Mouse (Mus musculus) thymus, postnatal 10 days (tissue): ENCODE measurements around the gene Rccd1.

ENCODE experiments used
- DNase-seq, 2 experiments: peaks; one replicate each; pipeline ENCODE4 v3.0.0; 2021; ENCODE audit warnings: low spot score in 2 of 2

Rccd1 gene

DNA sequence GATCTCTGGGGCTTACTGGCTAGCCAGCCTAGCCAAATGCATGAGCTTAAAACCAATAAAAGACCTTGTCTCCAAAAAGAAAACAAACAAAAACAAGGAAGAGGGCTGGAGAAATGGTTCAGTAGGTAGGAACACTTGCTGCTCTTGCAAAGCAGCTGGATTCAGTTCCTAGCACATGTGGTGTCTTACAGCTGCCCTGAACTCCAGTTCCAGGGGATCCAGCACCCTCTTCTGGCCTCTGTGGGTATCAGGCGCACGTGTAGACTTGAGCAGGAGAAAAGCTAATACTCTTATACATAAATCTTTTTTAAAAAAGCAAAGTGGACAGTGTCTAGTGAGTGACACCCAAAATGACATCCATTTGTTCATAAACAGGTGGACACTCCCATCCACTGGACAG, 22.7 kb downstream of the Rccd1 start:
- DNase-seq, result no peak

DNA sequence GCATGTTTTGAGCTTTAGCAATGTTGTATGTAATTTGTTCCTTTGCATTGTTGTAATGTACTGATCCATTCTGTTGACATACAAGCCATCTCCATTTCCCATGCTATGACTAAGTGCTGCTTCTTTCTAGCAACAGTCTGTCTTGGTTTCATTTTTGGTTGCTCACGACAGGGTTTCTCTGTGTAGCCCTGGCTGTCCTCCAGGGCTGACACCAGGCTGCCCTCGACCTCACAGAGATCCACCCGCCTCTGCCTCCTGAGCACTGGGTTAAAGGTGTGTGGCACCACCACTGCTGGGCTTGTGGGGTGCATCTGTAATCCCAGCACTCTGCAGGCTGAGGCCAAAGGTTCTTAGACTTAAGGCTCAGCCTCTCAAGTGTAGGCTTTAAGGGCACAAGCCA, 24.7 kb downstream of the Rccd1 start:
- no peak for DNase-seq

DNA sequence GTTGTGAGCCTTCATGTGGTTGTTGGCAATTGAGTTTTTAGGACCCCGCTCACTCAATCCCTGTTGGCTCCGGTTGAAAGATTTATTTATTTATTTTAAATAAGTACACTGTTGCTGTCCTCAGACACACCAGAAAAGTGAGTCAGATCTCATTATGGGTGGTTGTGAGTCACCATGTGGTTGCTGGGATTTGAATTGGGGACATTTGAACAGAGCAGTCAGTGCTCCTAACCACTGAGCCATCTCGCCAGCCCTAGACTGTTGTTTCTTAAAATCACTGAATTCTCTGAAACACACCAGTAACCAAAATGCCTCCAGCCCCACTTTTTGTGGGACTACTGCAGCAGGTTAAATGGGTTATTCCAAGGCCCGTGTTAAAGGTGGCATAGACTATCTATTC, 25.5 kb downstream of the Rccd1 start:
- DNase-seq, result no peak

DNA sequence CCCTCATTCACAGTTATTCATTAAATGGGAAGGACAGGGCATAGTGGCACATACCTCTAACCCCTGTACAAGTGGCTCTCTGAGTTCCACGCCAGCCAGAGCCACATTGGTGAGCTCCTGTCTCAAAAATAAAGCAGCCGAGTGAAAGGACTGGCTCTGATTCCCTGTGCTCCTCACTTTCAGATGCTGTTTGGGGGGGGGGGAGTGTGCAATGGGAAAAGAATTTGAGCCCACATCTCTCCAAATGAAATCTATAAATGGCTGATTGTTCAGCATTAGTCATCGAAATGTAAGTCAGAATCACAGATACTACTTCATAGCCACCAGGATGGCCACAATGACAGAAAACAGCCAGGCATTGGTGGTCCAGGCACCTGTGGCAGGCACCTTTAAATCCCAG, 27.2 kb downstream of the Rccd1 start:
- DNase-seq, result no peak

DNA sequence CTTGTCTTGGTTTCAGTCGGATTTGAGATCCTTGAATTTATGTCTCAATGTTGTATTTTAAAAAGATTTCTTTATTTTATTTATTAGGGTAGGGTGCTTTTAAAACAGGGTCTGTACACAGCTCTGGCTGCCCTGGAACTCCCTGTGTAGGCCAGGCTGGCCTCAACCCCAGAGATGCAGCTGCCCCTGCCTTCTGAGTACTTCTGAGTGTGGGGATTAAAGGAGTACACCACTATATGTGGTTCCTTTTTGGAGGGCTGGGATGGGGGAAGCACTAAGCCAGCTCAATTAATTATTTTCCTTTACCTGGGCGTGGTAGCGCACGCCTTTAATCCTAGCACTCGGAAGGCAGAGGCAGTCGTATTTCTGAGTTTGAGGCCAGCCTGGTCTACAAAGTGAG, 27.8 kb downstream of the Rccd1 start:
- no peak for DNase-seq

DNA sequence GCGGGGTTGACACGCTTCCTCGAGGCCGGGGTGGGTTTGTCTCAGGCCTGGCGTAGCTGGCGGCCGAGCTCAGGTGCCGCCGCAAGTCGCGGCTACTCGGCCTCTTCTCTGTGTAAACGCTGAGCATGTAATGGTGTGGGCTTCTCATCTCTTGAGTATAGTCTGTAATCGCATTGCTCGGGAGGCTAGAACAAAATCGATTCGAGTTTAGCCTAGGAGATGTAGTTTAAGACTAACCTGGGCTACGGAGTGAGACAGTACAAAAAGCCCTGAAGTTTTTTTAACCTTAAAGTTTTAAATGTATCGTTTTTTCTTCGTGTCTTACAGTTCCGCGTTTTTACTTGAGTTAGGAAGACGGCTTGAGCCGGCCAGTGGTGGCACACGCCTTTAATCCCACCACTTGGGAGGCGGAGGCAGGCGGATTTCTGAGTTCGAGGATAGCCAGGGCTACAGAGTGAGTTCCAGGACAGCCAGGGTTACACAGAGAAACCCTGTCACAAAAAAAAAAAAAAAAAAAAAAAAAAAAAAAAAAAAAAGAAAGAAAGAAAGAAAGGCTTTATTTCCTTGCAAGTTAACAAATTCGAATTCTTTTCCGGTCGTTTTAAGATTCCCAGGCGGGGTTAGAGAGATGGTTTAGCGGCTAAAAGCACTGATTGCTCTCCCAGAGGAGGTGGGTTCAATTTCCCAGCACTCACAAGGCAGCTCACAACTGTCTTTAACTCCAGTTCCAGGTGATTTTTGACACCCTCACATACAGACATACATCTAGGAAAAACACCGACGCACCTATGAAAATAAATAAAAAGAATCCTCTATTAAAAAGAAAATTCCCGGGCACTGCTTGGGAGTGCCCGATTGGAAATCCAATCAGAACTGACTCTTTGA, 29.2 kb downstream of the Rccd1 start:
- DNase-seq, result no peak

DNA sequence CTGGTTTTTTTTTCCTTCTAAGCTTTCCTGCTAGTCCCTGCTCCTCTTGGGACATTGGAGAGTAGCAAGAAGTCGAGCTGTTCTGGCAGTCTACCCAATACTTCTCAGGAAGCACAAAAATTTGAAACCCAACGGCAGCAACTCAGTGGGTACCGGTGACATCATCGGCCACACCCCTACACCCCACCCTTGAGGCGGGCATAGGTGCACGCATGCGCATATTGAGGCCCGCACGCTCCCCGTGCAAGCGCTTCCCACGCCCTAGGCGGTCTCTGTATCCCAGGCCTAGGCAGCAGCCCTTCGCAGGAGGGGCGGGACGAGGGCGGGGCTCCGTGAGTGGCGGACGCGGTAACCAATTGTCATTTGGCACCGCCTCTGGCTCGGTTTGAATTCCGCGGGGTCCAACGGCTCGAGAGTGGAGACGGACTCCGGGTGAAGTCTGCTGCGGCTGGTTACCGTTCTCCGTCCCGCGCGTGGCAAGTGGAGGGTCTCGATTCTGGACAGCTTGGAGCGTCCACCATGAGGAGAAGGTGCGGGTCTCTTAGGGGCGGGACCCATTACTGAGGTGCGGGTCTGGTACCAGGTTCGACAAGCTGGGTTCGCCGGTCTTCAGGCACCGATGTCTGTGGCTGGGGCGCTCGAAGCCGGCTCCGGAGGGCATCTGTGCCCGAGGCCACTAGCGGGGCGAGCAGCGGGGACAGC, 30.0 kb downstream of the Rccd1 start, which contains the start of gene Prc1:
Gene Prc1, plus strand, starts transcription at position 389 of the 702 bp plus-strand sequence.
- peak; percentile 98 to 99 for DNase-seq

DNA sequence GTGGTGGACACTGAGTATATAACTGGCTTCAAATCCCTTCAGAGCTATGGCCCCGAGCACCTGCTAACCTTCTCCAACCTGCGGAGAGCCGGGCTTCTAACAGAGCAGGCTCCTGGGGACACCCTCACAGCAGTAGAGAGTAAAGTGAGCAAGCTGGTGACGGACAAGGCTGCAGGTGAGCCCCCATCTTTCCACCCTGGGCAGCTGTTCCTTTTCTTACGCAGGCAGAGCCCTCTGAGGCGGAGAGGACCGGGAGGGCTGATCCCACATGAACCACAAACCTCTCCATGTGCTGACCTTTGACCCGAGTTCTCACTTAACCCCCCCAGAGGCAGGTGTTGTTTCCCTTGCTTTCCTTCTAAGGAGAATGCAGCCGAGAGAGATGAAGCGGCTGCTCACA, 36.5 kb downstream of the Rccd1 start:
- no peak for DNase-seq

DNA sequence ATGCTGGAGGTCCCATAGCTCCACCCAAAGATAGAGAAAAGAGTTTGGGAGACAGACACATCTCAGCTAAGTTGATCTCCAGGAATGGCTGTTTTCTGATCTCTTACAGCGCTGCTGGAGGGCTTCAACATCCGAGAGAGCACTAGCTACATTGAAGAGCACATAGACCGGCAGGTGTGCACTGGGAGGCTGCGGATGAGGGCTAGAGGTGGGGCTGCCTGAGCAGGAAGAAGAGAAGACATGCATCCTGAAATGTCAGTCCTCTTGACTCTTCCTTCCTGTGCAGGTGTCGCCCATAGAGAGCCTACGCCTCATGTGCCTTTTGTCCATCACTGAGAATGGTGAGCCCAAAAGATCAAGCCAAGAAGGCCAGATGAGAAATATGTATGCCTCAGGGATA, 38.5 kb downstream of the Rccd1 start:
- DNase-seq, result peak; percentile 37 to 46

DNA sequence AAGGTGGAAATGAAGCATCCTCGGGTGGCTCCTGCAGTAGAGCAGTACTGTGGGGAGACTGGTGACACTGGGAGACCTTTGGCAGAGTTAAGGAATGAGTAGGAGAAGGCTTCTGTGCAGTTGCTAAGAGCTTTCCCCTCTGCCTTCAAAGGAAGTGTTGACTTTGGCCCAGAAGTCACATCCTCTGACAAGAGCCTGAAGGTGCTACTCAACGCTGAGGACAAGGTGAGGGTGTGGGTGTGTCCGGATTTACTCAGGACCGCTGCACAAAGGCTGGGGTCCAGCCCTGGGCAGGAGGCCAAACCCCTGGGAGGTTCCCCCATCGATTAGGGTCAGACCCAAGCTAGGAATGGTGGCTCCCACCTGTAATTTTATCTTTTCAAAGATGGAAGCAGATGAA, 39.9 kb downstream of the Rccd1 start:
- no peak for DNase-seq

DNA sequence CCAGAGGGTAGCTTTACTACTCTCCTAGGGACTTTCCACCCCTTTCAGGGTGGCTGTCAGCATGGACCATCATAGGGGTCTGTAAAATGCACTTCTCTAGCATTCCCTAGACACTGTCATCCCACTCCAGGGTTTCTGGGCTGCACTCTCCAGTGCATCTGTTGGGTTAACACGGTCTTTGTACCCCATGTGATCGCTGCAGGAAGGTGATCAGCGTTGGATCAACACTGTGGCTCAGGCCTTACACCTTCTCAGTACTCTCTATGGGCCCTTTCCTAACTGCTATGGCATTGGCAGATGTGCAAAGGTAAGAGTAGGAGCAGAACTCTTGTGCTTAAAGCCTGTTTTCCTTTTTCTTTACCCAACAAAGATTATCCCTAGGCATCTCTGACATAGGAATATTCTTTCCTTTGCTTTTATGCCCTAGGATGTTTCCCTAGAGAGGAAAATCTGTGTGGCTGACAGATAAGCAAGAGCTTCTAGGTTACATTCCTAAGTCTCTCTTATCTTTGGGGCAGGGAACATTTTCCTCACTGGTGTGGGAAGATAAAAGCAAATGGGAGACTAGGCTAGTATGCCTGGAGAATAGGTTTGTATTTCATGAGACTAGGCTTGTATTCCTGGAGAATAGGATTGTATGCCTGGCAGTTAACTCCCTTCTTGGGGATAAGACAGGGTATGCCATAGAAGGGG, 40.9 kb downstream of the Rccd1 start:
- no peak for DNase-seq

DNA sequence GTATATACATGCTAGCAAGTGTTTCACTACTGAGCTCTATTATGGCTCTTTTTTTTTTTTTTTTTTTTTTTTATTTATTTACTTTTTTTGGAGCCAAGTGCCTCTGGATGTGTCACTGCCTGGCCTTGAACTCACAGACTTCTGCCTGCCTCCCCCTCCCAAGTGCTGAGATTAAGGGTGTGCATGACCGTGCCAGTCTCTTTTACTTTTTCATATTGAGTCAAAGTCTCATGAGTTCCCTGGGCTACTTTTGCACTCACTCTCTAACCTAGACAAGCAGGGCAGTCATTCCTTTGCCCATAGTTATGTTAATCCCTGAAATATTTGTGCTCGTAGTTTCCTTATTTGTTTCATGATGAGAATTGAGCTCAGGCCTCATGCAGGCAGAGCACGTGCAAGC, 42.6 kb downstream of the Rccd1 start:
- no peak for DNase-seq

DNA sequence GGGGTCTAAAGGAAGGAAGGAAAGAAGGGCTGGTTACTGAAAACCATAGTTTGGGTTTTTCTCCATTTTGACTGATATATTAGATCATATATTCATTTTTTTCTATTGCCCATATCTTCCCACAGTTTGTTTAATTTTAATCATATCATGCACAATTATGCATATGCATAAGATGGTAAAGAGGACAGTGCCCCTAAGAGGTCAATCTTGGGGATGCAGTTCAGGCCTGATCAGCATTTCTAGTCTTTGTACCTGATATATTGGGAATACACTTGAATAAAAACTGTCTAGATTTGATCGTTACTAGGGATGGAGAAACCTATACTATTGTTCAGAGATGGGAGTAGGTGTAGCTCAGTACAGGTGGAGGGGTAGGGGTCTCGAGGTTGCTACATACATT, 43.3 kb downstream of the Rccd1 start:
- DNase-seq, result no peak

DNA sequence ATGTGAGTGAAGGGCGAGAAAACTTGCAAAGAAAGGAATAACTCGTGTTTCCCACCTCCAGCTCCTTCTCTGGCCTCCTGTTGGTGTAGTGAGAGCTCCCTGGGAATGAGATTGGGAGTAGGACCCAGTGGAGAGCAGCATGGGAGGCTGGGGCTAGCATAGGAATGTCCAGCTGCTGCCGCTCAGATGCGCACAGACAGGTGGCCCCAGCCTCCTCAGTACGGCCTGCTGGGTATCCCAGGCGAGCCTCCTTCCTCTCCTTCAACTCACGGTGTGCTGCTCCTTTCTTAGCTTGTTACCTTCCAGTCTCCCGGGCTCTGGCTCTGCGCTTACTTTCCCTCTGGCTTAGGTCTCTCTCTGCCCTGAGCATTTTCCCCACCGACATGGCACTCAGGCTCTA, 44.2 kb downstream of the Rccd1 start:
- DNase-seq, result no peak

DNA sequence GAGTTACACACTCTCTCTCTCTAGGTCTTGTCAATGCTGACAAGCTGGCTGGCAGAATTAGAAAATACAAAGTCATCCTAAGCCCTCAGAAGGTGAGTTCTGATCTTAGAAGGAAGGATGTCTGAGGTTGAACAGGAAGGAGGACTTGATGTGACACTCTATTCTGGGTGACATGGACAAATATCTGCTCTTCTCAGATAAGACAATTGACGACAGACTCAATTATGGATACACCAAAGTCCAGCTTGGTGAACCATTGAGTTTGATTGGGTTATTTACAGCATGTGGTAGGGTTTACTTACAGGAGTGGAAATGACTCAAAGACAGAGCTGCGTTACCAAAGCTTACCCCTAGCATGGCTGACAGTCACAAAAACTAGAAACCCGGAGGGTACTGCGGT, 47.9 kb downstream of the Rccd1 start:
- DNase-seq, result no peak

DNA sequence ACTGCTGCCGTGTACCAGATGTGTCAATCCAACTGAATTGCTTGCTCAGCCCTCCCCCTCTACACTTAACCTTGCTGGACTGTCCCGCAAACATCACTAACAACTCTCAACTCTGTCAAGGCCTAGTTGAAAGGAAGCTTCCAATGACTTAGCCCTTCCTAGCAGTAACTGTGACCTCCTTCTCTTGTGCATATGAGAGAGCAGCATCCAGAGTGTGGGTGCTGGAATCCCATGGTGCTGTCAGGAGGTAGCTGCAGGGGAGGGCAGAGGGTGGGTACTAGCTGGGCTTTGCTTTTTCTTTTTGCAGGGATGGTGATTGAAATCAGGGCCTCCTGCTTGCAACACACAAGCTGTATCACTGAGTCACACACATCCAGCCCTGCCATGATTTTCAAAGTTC, 50.8 kb downstream of the Rccd1 start:
- no peak for DNase-seq

DNA sequence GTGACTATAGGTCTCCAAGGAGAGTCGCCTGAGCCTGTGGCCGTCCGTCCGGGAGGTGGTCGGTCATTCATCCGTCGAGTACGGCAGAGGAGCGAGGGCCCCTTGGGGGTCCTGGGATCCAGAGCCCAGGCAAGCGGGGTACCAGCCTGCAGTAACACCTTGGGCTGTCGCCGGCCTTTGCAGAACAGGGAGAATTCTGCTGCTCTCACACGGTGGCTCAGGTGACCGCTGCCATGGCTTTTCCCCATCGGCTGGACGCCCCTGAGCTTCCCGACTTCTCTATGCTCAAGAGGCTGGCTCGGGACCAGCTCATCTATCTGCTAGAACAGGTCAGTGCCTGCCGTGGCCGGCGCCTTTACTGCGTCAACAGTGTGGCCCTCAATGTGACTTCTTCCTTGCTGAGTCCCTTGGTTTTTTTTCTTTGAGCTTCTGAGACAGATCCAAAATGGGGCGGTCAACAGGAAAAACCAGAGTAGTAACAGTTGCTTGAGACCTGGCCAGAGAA, 54.5 kb downstream of the Rccd1 start:
- no peak for DNase-seq

DNA sequence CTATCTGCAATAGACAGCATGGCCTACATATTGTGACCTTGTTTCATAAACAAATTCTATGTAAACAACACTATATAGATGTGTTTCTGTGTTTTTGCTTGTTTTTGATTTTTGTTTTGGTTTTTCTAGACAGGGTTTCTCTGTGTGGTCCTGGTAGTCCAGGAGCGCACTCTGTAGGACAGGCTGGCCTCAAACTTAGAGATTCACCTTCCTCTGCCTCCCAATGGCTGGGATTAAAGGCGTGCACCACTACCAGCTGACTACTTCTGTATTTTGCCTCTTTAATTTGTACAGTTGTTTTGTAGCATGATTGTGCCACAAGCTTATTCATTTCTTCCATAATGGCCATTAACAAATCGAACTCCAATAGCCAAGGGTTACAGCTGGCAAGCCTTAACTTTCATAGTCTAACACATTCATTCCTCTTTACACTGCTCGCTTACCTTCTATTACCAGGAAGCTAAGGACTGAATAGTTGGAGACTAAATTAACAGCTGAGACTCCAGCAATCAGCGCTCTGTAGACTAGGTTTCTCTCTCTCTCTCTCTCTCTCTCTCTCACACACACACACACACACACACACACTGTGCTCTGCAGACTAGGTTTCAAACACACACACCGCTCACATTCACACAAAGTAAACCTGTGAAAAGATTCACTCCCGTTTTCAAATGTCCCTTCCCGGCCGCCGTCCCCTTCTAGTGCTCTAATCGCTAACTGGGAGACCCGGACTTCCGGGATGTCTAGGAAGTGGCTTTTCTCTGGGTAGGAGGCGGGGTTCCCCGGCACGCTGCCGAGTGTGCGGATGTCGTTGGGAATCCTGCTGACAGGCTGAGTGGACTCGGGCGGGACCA, 55.1 kb downstream of the Rccd1 start, which contains the start of gene Vps33b:
Gene Vps33b, plus strand, starts transcription at position 753 of the 854 bp plus-strand sequence.
- peak; percentile 94 to 96 for DNase-seq

DNA sequence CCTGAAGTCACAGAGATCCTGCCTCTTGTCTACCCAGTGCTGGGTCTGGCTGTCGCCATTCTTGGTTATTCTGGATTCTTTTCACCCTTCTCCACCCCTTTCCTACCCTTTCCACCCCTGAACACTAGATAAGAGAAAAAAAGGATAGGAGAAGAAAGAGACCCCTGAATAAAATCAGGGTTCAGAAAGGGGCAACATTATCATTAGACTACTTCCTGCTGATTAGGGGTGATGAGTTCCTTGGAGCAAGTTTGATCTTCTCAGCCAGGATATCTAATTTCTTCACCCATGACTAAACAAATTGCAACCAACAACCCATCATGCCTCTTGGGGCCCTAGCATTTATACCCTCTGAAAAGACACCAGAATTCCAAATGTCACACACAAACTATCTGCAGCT, 56.5 kb downstream of the Rccd1 start:
- no peak for DNase-seq

DNA sequence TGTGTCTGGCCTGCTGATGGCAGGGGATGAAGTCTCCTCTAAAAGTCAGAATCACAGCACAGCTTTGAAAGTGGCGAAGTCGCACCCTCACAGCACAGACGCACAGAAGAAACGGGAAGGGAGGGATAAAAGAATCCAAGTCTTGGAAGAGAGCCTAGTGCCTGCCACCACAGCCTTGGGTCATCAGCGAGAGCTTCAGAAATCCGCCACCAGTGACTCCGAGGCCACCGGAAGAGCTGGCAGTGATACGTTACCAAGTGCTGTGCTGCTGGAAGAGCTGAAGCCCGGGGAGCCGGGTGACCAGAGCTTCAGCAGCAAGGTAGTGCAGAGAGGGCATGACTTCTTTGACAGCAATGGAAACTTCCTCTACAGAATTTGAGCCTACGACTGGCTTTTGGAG, 59.6 kb downstream of the Rccd1 start:
- no peak for DNase-seq

DNA sequence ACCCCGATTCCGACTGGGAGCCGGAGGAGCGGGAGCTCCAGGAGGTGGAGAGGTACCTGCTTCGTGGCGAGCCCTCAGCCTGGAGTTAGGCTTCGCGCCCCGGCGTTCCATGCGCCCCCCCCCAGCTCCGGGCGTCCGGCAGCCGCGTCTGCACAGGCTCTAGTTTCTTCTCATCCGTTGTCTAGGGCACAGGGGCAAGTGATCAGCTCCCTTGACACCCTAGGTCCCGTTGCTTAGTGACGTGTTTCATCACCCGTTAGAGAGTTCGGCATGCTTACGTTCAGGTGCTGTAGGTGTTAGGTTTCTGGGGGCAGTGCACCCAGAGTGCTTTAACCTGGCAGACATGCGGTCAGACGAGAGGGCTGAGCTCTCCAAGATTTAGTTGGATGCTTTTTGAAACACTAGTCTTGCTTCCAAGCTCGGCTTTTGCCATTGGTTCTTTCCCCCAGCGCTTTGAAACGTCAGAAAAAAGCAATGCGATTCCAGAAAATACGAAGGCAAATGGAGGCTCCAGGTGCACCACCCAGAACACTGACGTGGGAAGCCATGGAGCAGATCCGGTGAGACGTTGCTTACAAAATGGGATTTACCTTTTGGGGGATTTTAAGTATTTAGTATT, 62.8 kb downstream of the Rccd1 start:
- no peak for DNase-seq
